Mouse (Mus musculus) liver, adult 2 months (tissue): ENCODE measurements at regions not wholly inside any gene's neighbourhood (a gene's known extent, or its start where the extent isn't known, plus 50 kb on each side); places are given as distances from the start of the nearest gene placed in this dataset.
A peak's percentile ranks its signal among the peaks of the same experiment; 100 is the strongest.

Experiments
- DNase-seq: peaks from one replicate; pipeline ENCODE4 v3.0.0-alpha.2; 2011; ENCODE audit warnings: low read depth, low spot score; ENCODE audit errors: extremely low read depth
- H3K27ac ChIP-seq: fragments of 200-500 bp; replicated peaks from 2 replicates; pipeline ENCODE4 v1.5.1; 2012; ENCODE audit warnings: low read depth, mild to moderate bottlenecking, control low read depth, inconsistent platforms, low read length; ENCODE audit not compliant: insufficient read depth
- H3K27me3 ChIP-seq: fragments of 200-500 bp; 2 replicates; pipeline ENCODE4 v1.6.1; 2012; ENCODE audit warnings: mild to moderate bottlenecking, moderate library complexity, low read length, inconsistent platforms; ENCODE audit not compliant: control insufficient read depth, insufficient read depth
- H3K36me3 ChIP-seq: fragments of 200-500 bp; 2 replicates; pipeline ENCODE4 v1.6.1; 2012; ENCODE audit warnings: low read length, inconsistent platforms; ENCODE audit not compliant: control insufficient read depth, insufficient read depth
- H3K4me1 ChIP-seq: fragments of 200-500 bp; 2 replicates; pipeline ENCODE4 v1.6.1; 2011; ENCODE audit warnings: low read length; ENCODE audit not compliant: control insufficient read depth, insufficient read depth
- H3K4me3 ChIP-seq: fragments of 200-500 bp; 2 replicates; pipeline ENCODE4 v1.5.1; 2011; ENCODE audit warnings: low read depth, mild to moderate bottlenecking, control low read depth, low read length, moderate library complexity; ENCODE audit not compliant: insufficient read depth
- H3K79me2 ChIP-seq: fragments of 200-500 bp; 2 replicates; pipeline ENCODE4 v1.6.1; 2012; ENCODE audit warnings: inconsistent platforms, mild to moderate bottlenecking, low read length, moderate library complexity; ENCODE audit not compliant: control insufficient read depth, insufficient read depth
- H3K9ac ChIP-seq: fragments of 200-500 bp; 2 replicates; pipeline ENCODE4 v1.6.1; 2012; ENCODE audit warnings: low read depth, mild to moderate bottlenecking, control low read depth, inconsistent platforms, low read length
- CTCF ChIP-seq: fragments of 200-500 bp; IDR thresholded peaks from 2 replicates; pipeline ENCODE4 v1.5.1; 2011; ENCODE audit warnings: low read depth, low read length, control low read depth
- POLR2A ChIP-seq: fragments of 200-500 bp; IDR thresholded peaks from 2 replicates; pipeline ENCODE4 v1.6.1; 2011; ENCODE audit warnings: low read length, control low read depth; ENCODE audit not compliant: insufficient read depth; ENCODE audit errors: extremely low read depth
- WGBS: fragments of 180-500 bp; shearing (Covaris S2); methylation state at CpG from one replicate; pipeline ENCODE4 v1.1.7; 2018; 5-methylcytosine and 5-hydroxymethylcytosine counted together

DNA sequence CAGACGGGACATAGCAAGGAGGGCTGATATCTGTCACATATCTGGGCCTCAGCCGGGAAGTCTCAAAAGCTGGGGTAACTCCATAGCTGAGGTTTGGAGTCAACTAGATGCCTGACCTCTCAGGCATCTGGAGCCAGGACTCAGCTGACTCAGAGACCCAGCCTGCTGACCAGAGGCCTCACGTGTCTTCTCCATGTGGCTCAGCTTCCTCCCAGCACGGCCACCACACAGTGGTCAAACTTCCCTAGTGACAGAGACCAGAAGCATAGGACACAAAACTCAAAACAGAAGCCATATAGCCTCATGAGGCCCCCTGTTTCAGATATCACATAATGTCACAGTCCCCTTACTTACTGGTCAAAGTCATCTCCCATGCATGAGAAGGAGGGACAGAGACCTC is 73.1 kb downstream of the Tomm20 start:
- H3K36me3 ChIP-seq = no peaks in the 10 kb centered on the region
- H3K9ac ChIP-seq = no peak overlapping the region
- H3K27me3 ChIP-seq = no peaks in the 10 kb centered on the region
- TF ChIP-seq POLR2A (no peak), CTCF (no peak)
- DNase-seq = peak; percentile 48
- 81% methylated on average over 4 of the region's 4 CpGs for WGBS
- peaks cover 19% of the 10 kb centered on the region for H3K4me1 ChIP-seq
- peak overlapping the region; percentile 63 for H3K27ac ChIP-seq
- no peaks in the 10 kb centered on the region for H3K79me2 ChIP-seq
- no peak overlapping the region for H3K4me3 ChIP-seq

DNA sequence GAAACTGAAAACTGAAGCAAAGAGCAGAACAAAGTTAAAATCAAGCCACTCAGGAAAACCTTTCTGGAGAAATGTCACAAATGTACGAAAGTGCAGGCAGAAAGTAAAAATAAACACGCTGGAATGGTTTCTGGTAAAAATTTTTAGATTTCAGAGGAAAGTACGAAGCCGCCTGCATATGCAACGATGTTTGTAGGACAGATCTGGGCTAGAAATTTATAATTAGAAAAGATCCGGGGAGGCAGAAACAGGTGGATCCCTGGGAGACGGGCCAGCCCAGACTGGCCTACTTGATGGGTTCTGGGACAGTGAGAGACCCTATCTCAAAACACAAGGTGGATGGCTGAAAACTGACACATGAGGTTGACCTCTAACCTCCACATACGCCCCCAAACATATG is 73.5 kb downstream of the Tomm20 start:
- TF ChIP-seq CTCF (no peak), POLR2A (no peak)
- H3K4me1 ChIP-seq = peaks cover 19% of the 10 kb centered on the region
- no peaks in the 10 kb centered on the region for H3K79me2 ChIP-seq
- no peak overlapping the region for H3K4me3 ChIP-seq
- no peak for DNase-seq
- no peaks in the 10 kb centered on the region for H3K27me3 ChIP-seq
- H3K27ac ChIP-seq = peak overlapping the region; percentile 63
- H3K9ac ChIP-seq = no peak overlapping the region
- no peaks in the 10 kb centered on the region for H3K36me3 ChIP-seq
- 90% methylated on average over 8 of the region's 8 CpGs for WGBS

DNA sequence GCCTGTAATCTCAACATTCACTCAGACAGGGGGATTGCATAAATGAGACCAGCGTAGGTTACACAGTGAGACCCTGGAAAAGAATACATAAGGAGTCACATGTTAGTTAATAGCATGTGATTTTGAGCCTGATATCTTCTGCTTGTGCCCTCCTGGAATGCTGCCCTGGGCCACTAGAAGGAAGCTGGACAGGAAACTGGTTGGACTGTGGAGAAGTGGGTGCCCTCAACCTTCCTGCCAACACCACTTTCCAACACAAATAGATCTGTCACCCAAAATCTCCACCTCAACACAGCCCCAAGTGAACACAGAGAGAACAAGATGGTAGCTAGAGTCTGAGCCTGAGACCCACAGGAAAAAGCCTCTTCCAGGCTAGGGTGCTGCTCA is 76.2 kb downstream of the Tomm20 start:
- H3K27me3 ChIP-seq = no peaks in the 10 kb centered on the region
- peak overlapping the region; percentile 50; the same call in 1 of the 2 replicates for H3K27ac ChIP-seq
- H3K9ac ChIP-seq = no peak overlapping the region
- no peak overlapping the region for H3K4me3 ChIP-seq
- H3K36me3 ChIP-seq = no peaks in the 10 kb centered on the region
- DNase-seq = peak; percentile 53
- WGBS = 84% methylated on average over 1 of the region's 1 CpGs
- H3K4me1 ChIP-seq = peaks cover 5% of the 10 kb centered on the region
- H3K79me2 ChIP-seq = no peaks in the 10 kb centered on the region
- no peak for TF ChIP-seq POLR2A

DNA sequence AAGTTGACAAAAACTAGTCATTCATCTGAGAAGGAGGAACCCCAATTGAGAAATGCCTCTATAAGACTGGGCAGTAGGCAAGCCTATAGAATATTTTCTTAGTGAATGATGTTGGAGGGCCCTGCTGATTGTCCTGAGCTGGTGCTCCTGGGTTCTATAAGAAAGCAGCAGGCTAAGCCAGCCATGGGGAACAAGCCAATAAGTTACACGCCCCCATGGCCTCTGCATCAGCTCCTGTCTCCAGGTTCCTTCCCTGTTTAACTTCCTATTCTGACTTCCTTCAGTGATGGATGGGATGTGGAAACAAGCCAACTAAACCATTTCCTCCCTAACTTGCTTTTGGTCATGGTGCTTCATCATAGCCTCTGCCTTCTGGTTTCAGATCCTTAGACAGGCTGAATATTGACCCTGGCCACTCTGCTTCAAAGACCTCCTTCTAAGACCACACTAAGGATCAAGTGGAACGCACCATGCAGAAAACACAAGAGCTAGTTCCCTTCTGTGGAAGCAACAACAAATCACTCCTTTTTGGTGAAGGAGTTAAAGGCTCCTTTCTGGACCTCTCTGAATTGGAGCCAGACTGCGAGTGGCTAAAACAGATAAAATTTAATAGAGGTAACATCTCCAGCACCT is 76.7 kb downstream of the Tomm20 start:
- DNase-seq = peak; percentile 60
- H3K9ac ChIP-seq = no peak overlapping the region
- no peaks in the 10 kb centered on the region for H3K36me3 ChIP-seq
- no peak overlapping the region; the same call in 1 of the 2 replicates for H3K27ac ChIP-seq
- no peaks in the 10 kb centered on the region for H3K27me3 ChIP-seq
- H3K79me2 ChIP-seq = no peaks in the 10 kb centered on the region
- H3K4me3 ChIP-seq = no peak overlapping the region
- 84% methylated on average over 3 of the region's 3 CpGs for WGBS
- TF ChIP-seq POLR2A (no peak), CTCF (no peak)
- peaks cover 5% of the 10 kb centered on the region for H3K4me1 ChIP-seq

DNA sequence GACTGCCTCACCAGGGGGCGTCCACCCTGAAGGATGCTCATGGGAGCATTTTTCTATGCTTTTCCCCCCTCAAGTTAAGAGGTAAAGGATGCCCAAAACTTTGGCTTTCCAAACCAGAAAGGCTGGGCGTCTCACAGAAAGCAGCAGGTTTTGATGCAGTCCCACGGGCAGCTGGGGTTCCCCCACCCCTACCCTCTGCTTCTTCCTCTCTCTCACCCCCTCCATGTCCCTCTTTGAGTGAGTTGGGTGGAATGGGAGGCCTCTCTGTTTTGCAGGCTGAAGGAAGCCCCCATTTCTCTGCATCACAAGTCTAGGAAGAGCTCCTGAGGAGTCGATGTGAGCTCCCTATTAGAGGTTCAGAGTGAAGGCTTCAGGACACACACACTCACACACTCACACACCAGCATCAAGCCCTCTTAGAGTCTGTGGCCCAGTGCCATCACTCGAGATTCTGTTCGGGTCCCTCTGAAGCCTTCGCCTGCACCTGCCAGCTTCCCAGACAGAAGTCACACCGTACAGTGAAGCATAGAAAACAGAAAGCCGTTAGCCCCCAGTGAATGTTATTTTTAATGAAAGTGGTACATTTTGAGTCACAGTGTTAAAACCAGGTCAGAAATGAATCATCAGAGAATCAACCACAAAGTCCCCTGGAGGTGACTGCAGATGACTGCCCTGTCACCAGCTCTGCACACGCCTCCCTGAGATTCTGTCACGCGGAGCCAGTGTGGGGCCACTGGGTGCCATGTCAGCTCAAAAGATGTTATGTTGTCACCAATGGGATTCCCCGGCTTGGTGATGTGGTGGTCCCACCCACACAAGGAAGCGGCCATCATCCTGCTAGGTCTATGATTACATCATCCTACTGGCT is 78.3 kb downstream of the Tomm20 start:
- H3K36me3 ChIP-seq = no peaks in the 10 kb centered on the region
- no peaks in the 10 kb centered on the region for H3K79me2 ChIP-seq
- H3K4me3 ChIP-seq = no peak overlapping the region
- no peak overlapping the region for H3K9ac ChIP-seq
- H3K27ac ChIP-seq = no peak overlapping the region
- peaks cover 5% of the 10 kb centered on the region for H3K4me1 ChIP-seq
- H3K27me3 ChIP-seq = no peaks in the 10 kb centered on the region
- TF ChIP-seq CTCF (no peak), POLR2A (no peak)
- 90% methylated on average over 14 of the region's 14 CpGs for WGBS
- no peak for DNase-seq
